Mouse (Mus musculus): Measurements from ENCODE around the gene Zbtb8b. TPM values are rescaled to one million over a fixed set of nuclear protein-coding genes. Genes with fewer than 3 reads are reported as not detected.
"Not testable (repeated sequence)": the region's sequence is repeated elsewhere in the genome, so short reads cannot be mapped to it uniquely, and the experiment has no call there.

The Zbtb8b gene
- polyA plus RNA-seq, 2 experiments: 0.87 to 1.3 TPM

DNA sequence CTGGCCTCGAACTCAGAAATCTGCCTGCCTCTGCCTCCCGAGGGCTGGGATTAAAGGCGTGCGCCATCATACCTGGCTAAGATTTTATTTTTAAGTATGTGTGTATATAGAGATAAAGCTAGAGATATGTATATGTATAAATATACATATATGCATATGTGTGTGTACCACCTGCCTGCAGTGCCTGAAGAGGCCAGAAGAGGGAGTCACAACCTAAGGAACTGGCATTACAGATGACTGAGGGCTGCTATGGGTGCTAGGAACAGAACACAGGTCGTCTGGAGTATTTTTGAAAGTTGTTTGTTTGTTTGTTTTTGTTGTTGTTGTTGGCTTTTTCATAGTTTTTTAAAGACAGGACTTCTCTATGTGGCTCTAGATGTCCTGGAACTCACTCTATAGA is 24.8 kb downstream of the Zbtb8b start:
- no peak overlapping the region for H3K4me3 ChIP-seq (replicated peaks; ENCODE audit: low read length)
- H3K9me3 ChIP-seq (ENCODE audit: control insufficient read depth, low read length): no peaks in the 10 kb centered on the region
- H3K36me3 ChIP-seq (ENCODE audit: control insufficient read depth, insufficient read depth, low read length): no peaks in the 10 kb centered on the region
- no peak overlapping the region for H3K4me2 ChIP-seq (replicated peaks; ENCODE audit: low read depth, low read length, severe bottlenecking)
- no peak overlapping the region for H3K9ac ChIP-seq (ENCODE audit: low read depth, low read length, severe bottlenecking)
- H3K27ac ChIP-seq (replicated peaks; ENCODE audit: low read depth, low read length): no peak overlapping the region
- ATAC-seq (ENCODE audit: low FRiP score, low read depth) (no peak), DNase-seq (ENCODE audit: low spot score) (no peak)
- no peak for TF ChIP-seq POLR2A (IDR thresholded peaks at IDR 0.05; ENCODE audit: borderline replicate concordance, extremely low read depth, insufficient read depth, insufficient read length)
- no peaks in the 10 kb centered on the region for H3K27me3 ChIP-seq (ENCODE audit: control insufficient read depth, insufficient read depth, low read length)
- 92% methylated on average over 5 of the region's 5 CpGs for WGBS
- no peaks in the 10 kb centered on the region for H3K4me1 ChIP-seq (ENCODE audit: control insufficient read depth, insufficient read depth, low read length)

DNA sequence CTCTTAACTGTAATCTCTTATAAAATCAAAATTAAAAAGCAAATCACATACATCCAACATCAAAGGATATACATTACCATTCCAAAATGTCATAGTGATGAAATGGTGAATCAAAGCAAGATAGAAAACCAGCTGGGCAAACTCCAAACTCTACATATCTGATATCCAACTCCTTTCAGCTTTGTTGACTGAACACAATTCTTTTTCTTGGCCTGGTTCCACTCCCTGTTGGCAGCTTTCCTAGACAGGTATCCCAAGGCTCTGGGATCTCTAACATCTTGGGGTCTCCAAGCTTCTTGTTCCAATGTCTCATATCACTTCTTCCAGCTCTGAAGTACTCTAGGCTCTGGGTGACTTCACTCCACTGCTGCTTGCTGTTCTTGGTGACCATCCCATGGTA is 29.7 kb downstream of the Zbtb8b start:
- H3K4me3 ChIP-seq (replicated peaks; ENCODE audit: low read length): no peak overlapping the region
- no peak for TF ChIP-seq POLR2A (IDR thresholded peaks at IDR 0.05; ENCODE audit: borderline replicate concordance, extremely low read depth, insufficient read depth, insufficient read length)
- H3K27me3 ChIP-seq (ENCODE audit: control insufficient read depth, insufficient read depth, low read length): no peaks in the 10 kb centered on the region
- H3K9ac ChIP-seq (ENCODE audit: low read depth, low read length, severe bottlenecking): no peak overlapping the region
- ATAC-seq (ENCODE audit: low FRiP score, low read depth): no peak
- H3K4me1 ChIP-seq (ENCODE audit: control insufficient read depth, insufficient read depth, low read length): no peaks in the 10 kb centered on the region
- no peaks in the 10 kb centered on the region for H3K9me3 ChIP-seq (ENCODE audit: control insufficient read depth, low read length)
- DNase-seq (ENCODE audit: low spot score): peak; percentile 4
- no peaks in the 10 kb centered on the region for H3K36me3 ChIP-seq (ENCODE audit: control insufficient read depth, insufficient read depth, low read length)
- H3K27ac ChIP-seq (replicated peaks; ENCODE audit: low read depth, low read length): no peak overlapping the region
- H3K4me2 ChIP-seq (replicated peaks; ENCODE audit: low read depth, low read length, severe bottlenecking): no peak overlapping the region

DNA sequence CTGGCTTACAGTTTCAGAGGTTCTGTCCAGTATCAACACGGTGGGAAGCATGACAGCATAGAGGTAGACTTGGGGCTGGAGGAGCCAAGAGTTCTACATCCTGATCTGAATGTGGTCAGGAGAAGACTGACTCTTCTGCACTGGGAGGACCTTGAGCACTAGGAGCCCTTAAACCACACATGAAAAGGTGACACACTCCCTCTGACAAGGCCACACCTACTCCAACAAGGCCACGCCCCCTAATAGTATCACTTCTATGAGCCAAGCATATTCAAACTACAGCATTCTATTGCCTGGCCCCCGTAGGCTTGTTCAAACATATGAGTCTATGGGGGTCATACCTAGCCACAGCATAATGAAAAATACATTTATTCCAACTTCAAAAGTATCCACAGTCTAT is 30.1 kb downstream of the Zbtb8b start:
- not testable (repeated sequence) for H3K9ac ChIP-seq (ENCODE audit: low read depth, low read length, severe bottlenecking); H3K27me3 ChIP-seq (ENCODE audit: control insufficient read depth, insufficient read depth, low read length); H3K27ac ChIP-seq (replicated peaks; ENCODE audit: low read depth, low read length); H3K4me3 ChIP-seq (replicated peaks; ENCODE audit: low read length); H3K9me3 ChIP-seq (ENCODE audit: control insufficient read depth, low read length); H3K4me1 ChIP-seq (ENCODE audit: control insufficient read depth, insufficient read depth, low read length); ATAC-seq (ENCODE audit: low FRiP score, low read depth); DNase-seq (ENCODE audit: low spot score); H3K4me2 ChIP-seq (replicated peaks; ENCODE audit: low read depth, low read length, severe bottlenecking); H3K36me3 ChIP-seq (ENCODE audit: control insufficient read depth, insufficient read depth, low read length)
- 83% methylated on average over 3 of the region's 3 CpGs for WGBS

DNA sequence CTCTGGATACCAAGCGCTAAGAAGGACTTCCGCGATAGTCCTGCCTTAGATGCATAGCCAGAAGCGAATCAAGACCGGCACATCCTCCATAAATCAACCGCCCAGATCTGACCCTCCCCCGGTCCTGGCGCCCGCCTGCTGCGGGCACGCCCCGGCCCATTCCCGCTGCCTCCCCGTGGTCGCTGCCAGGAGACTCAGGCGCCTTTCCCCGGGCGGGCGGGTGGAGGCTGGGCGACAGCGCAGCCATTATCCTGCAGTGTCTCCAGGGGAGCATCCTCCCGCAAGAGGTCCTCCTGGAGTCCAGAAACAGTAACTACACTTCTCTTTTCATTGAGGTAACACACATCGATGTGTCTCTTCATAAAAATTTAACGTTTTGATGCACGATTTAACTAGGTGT is 34.2 kb downstream of the Zbtb8b start:
- Histone ChIP-seq H3K9me3 (ENCODE audit: control insufficient read depth, low read length) (no peaks in the 10 kb centered on the region), H3K4me2 (replicated peaks; ENCODE audit: low read depth, low read length, severe bottlenecking) (peak overlapping the region; percentile 54), H3K9ac (ENCODE audit: low read depth, low read length, severe bottlenecking) (peak overlapping the region; percentile 40; the same call in 1 of the 2 replicates), H3K27ac (replicated peaks; ENCODE audit: low read depth, low read length) (no peak overlapping the region), H3K36me3 (ENCODE audit: control insufficient read depth, insufficient read depth, low read length) (no peaks in the 10 kb centered on the region), H3K4me3 (replicated peaks; ENCODE audit: low read length) (peak overlapping the region; percentile 30), H3K4me1 (ENCODE audit: control insufficient read depth, insufficient read depth, low read length) (no peaks in the 10 kb centered on the region), H3K27me3 (ENCODE audit: control insufficient read depth, insufficient read depth, low read length) (no peaks in the 10 kb centered on the region)
- DNase-seq (ENCODE audit: low spot score): peak; percentile 12
- ATAC-seq (ENCODE audit: low FRiP score, low read depth): peak; percentile 50; the same call in 1 of the 2 replicates
- no peak for TF ChIP-seq POLR2A (IDR thresholded peaks at IDR 0.05; ENCODE audit: borderline replicate concordance, extremely low read depth, insufficient read depth, insufficient read length)
- 2% methylated on average over 25 of the region's 25 CpGs for WGBS

DNA sequence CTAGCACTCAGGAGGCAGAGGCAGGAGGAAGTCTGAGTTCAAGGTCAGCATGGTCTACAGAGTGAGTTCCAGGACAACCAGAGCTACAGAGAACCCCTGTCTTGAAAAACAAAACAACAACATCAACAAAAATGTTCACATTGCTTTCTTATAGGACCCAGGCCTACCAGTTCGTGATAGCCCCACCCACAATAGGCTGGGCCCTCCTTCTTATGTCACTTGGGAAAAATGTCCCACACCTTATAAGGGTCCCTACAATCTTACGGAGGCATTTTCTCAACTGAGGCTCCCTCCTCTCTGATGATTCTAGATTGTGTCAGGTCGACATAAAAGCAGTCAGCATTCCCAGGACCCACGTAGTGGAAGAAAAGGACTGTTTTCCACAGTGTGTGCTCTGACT is 40.8 kb downstream of the Zbtb8b start:
- WGBS: 74% methylated on average over 4 of the region's 4 CpGs
- no peaks in the 10 kb centered on the region for H3K36me3 ChIP-seq (ENCODE audit: control insufficient read depth, insufficient read depth, low read length)
- no peaks in the 10 kb centered on the region for H3K4me1 ChIP-seq (ENCODE audit: control insufficient read depth, insufficient read depth, low read length)
- H3K4me3 ChIP-seq (replicated peaks; ENCODE audit: low read length): no peak overlapping the region
- DNase-seq (ENCODE audit: low spot score) (no peak), ATAC-seq (ENCODE audit: low FRiP score, low read depth) (no peak)
- H3K27me3 ChIP-seq (ENCODE audit: control insufficient read depth, insufficient read depth, low read length): no peaks in the 10 kb centered on the region
- no peak overlapping the region for H3K4me2 ChIP-seq (replicated peaks; ENCODE audit: low read depth, low read length, severe bottlenecking)
- H3K9ac ChIP-seq (ENCODE audit: low read depth, low read length, severe bottlenecking): no peak overlapping the region
- no peaks in the 10 kb centered on the region for H3K9me3 ChIP-seq (ENCODE audit: control insufficient read depth, low read length)
- H3K27ac ChIP-seq (replicated peaks; ENCODE audit: low read depth, low read length): no peak overlapping the region
- TF ChIP-seq POLR2A (IDR thresholded peaks at IDR 0.05; ENCODE audit: borderline replicate concordance, extremely low read depth, insufficient read depth, insufficient read length): no peak

DNA sequence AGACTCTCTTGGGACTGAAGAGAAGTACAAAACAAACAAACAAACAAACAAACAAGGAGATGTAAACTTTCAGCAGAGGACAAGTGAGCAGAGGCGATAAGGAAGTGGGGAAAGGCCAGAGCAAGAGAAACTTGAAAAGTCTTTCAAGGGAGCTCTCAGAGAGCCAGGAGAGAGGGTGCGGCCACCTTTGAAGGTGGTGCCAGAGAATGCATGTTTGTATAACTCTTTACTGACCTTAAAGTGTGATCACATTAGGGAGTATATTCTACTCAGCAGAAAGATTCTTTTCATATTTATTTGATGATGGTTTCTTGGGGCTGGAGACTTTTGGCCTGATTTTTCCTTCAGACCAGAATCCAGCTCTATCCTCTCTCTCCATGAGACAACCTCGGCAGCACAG is 43.7 kb downstream of the Zbtb8b start:
- Histone ChIP-seq H3K9me3 (ENCODE audit: control insufficient read depth, low read length) (no peaks in the 10 kb centered on the region), H3K4me1 (ENCODE audit: control insufficient read depth, insufficient read depth, low read length) (no peaks in the 10 kb centered on the region), H3K27ac (replicated peaks; ENCODE audit: low read depth, low read length) (no peak overlapping the region), H3K36me3 (ENCODE audit: control insufficient read depth, insufficient read depth, low read length) (no peaks in the 10 kb centered on the region), H3K9ac (ENCODE audit: low read depth, low read length, severe bottlenecking) (no peak overlapping the region), H3K27me3 (ENCODE audit: control insufficient read depth, insufficient read depth, low read length) (no peaks in the 10 kb centered on the region), H3K4me2 (replicated peaks; ENCODE audit: low read depth, low read length, severe bottlenecking) (no peak overlapping the region), H3K4me3 (replicated peaks; ENCODE audit: low read length) (no peak overlapping the region)
- ATAC-seq (ENCODE audit: low FRiP score, low read depth): no peak
- DNase-seq (ENCODE audit: low spot score): peak; percentile 42
- WGBS: 75% methylated on average over 3 of the region's 3 CpGs
- TF ChIP-seq POLR2A (IDR thresholded peaks at IDR 0.05; ENCODE audit: borderline replicate concordance, extremely low read depth, insufficient read depth, insufficient read length): no peak

Data from limb, embryonic 14.5 days (tissue).